Mouse (Mus musculus) heart, embryonic 14.5 days (tissue): Measurements from ENCODE around the gene Gm10160. TPM values are rescaled to one million over a fixed set of nuclear protein-coding genes. Genes with fewer than 3 reads are reported as not detected.
"Not testable (repeated sequence)": the region's sequence is repeated elsewhere in the genome, so short reads cannot be mapped to it uniquely, and the experiment has no call there.

ENCODE experiments used
- ATAC-seq: fragments of 200-750 bp; cut with Nextera tagmentation; 2 replicates; pipeline ENCODE4 v1.8.0; 2017; ENCODE audit warnings: low read depth, moderate TSS enrichment; ENCODE audit not compliant: insufficient number of reproducible peaks, insufficient read depth, low FRiP score
- H3K27ac ChIP-seq, 2 experiments: fragments of 200-500 bp in 1 of 2; fragments of 300-500 bp in 1 of 2; sonication (generic) in 1 of 2; replicated peaks in 1 of 2; 2 replicates each; pipeline ENCODE4 v1.5.1; 2012 to 2014; ENCODE audit warnings: low read depth in 2 of 2, low read length in 2 of 2, control low read depth in 1 of 2, mild to moderate bottlenecking in 1 of 2, mixed read lengths in 1 of 2; ENCODE audit not compliant: control insufficient read depth in 1 of 2, insufficient read depth in 1 of 2
- H3K27me3 ChIP-seq: fragments of 300-500 bp; sonication (generic); 2 replicates; pipeline ENCODE4 v1.6.1; 2014; ENCODE audit warnings: mild to moderate bottlenecking, low read length, control low read depth; ENCODE audit not compliant: control insufficient read depth, insufficient read depth
- H3K36me3 ChIP-seq: fragments of 300-500 bp; sonication (generic); 2 replicates; pipeline ENCODE4 v1.6.1; 2014; ENCODE audit warnings: mild to moderate bottlenecking, control low read depth, low read length, mixed read lengths; ENCODE audit not compliant: control insufficient read depth, insufficient read depth
- H3K4me1 ChIP-seq, 2 experiments: fragments of 200-500 bp in 1 of 2; fragments of 300-500 bp in 1 of 2; sonication (generic) in 1 of 2; 2 replicates each; pipeline ENCODE4 v1.6.1; 2012 to 2014; ENCODE audit warnings: low read length in 2 of 2, control low read depth in 1 of 2, mixed read lengths in 1 of 2; ENCODE audit not compliant: control insufficient read depth in 2 of 2, insufficient read depth in 2 of 2
- H3K4me2 ChIP-seq: fragments of 300-500 bp; sonication (generic); 2 replicates; pipeline ENCODE4 v1.6.1; 2014; ENCODE audit warnings: mild to moderate bottlenecking, low read length
- H3K4me3 ChIP-seq, 2 experiments: fragments of 200-500 bp in 1 of 2; fragments of 300-500 bp in 1 of 2; sonication (generic) in 1 of 2; 2 replicates each; pipeline ENCODE4 v1.5.1; 2012 to 2014; ENCODE audit warnings: low read length in 2 of 2, mild to moderate bottlenecking in 2 of 2, control low read depth in 1 of 2, low read depth in 1 of 2, moderate library complexity in 1 of 2; ENCODE audit not compliant: control insufficient read depth in 1 of 2, insufficient read depth in 1 of 2
- H3K9ac ChIP-seq: fragments of 300-500 bp; sonication (generic); 2 replicates; pipeline ENCODE4 v1.6.1; 2014; ENCODE audit warnings: mild to moderate bottlenecking, low read length
- H3K9me3 ChIP-seq: fragments of 300-500 bp; sonication (generic); 2 replicates; pipeline ENCODE4 v1.6.1; 2016; ENCODE audit warnings: low read length, control low read depth; ENCODE audit not compliant: control insufficient read depth
- WGBS: fragments of 180-500 bp; shearing (Covaris S2); extraction: QIAGEN DNeasy Blood & Tissue Kit; methylation state at CpG from one replicate; pipeline ENCODE4 v1.1.7; 2014; 5-methylcytosine and 5-hydroxymethylcytosine counted together
- polyA plus RNA-seq: library from polyadenylated mRNA; unstranded; fragments of >200 nt; fragmentation: Nextera tagmentation; extraction: Ambion mirVana; gene quantifications from 2 replicates; pipeline ENCODE4 v1.2.1, GENCODE M21; 2014

The Gm10160 gene
- polyA plus RNA-seq, 1 experiment from 2014 or later = not detected

- no peak overlapping the region for H3K4me3 ChIP-seq
- H3K4me1 ChIP-seq = peaks cover 3 to 5% of the 10 kb centered on the region in 2 experiments; a peak in 1 of 4 replicates
- H3K9ac ChIP-seq = no peak overlapping the region
- WGBS = 83% methylated on average over 6 of the region's 6 CpGs
- H3K27me3 ChIP-seq = no peaks in the 10 kb centered on the region
- no peaks in the 10 kb centered on the region for H3K9me3 ChIP-seq
- no peaks in the 10 kb centered on the region for H3K36me3 ChIP-seq
- no peak overlapping the region for H3K4me2 ChIP-seq
- no peak overlapping the region for H3K27ac ChIP-seq
- ATAC-seq = no peak
These were observed 14.2 kb downstream of the Gm10160 start for GRCm38 (mm10) chr7:81841439-81841838.

DNA sequence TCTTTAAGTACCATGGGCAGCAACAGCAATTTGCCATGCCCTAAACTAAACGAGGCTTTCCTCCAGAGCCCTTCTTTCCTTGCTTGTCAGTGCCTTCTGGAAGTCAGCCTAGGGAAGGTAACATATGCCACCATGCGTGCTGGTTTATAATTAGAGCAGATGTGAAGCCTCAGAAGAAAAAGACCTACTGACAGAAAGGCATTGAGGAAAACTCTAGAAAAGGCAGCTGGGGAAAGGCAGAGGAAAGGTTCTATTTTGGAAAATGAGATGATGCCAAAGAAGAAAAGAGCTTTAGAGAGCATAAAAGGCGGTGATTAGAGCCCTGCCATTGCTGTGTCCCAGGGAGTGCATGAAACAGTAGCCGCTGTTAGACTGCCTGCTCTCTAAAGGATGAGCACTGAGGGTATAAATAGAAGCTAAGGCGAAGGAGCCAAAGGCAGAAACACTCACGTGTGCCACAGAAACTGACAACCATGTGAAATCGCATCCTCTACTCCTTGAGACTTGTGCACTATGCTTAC, 14.9 kb downstream of the Gm10160 start:
- ATAC-seq = no peak
- H3K9ac ChIP-seq = no peak overlapping the region
- 25% methylated on average over 7 of the region's 7 CpGs for WGBS
- peaks cover 3 to 5% of the 10 kb centered on the region in 2 experiments; a peak in 1 of 4 replicates for H3K4me1 ChIP-seq
- H3K27ac ChIP-seq = peak overlapping the region; percentile 6 to 41; a peak in 3 of 4 replicates
- H3K36me3 ChIP-seq = no peaks in the 10 kb centered on the region
- 0 out of 2 replicates have a peak overlapping the region, but pooled peaks have one; percentile 1 for H3K4me2 ChIP-seq
- H3K4me3 ChIP-seq = no peak overlapping the region
- no peaks in the 10 kb centered on the region for H3K27me3 ChIP-seq
- no peaks in the 10 kb centered on the region for H3K9me3 ChIP-seq

- ATAC-seq = no peak
- H3K27me3 ChIP-seq = no peaks in the 10 kb centered on the region
- no peaks in the 10 kb centered on the region for H3K36me3 ChIP-seq
- H3K27ac ChIP-seq = no peak overlapping the region
- H3K4me2 ChIP-seq = no peak overlapping the region
- 65% methylated on average over 6 of the region's 6 CpGs for WGBS
- H3K9ac ChIP-seq = no peak overlapping the region
- no peaks in the 10 kb centered on the region for H3K9me3 ChIP-seq
- peaks cover 3 to 5% of the 10 kb centered on the region in 2 experiments; a peak in 1 of 4 replicates for H3K4me1 ChIP-seq
- no peak overlapping the region for H3K4me3 ChIP-seq
These were observed 15.8 kb downstream of the Gm10160 start for GRCm38 (mm10) chr7:81839746-81840145.

DNA sequence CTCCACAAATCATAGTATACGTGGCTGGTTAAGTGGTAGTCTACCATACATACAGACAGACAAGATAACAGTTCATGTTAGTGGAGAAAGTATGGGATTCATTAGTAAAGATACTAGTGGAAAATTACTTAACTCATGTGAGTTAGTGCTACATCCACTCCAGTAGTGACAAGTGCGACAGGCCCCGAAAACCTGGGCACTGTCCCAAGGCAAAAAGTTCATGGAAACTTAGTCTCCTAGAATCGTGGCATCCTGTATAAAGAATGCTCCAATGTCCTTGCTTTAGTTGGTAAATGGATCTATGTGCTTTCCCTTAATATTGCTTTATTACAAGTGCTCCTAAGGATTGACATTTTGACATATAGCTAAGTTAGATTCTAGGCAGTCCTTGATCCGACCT, 17.8 kb downstream of the Gm10160 start:
- H3K9ac ChIP-seq, H3K4me1 ChIP-seq, H3K4me2 ChIP-seq, H3K36me3 ChIP-seq, H3K4me3 ChIP-seq, H3K27me3 ChIP-seq, H3K9me3 ChIP-seq, ATAC-seq, H3K27ac ChIP-seq: not testable (repeated sequence)
- WGBS = 74% methylated on average over 5 of the region's 5 CpGs

DNA sequence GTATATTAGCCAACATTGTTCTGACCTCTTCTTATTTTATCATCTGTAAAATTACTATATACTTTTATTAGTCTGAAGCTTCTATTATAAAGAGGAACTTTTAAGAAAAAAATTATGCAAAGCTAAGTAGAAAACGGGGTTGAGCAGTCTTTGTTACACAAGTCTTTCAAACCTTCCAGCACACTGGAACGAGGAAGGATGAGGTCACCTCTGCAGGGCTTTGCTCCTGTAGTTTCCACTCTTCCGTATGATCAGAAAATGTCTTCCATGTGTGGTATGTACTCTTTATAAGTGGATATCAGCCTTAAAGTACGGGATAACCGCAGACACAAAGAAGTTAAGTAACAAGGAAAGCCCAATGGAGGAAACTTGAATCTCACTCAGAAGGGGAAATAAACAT, 20.2 kb downstream of the Gm10160 start:
- H3K9me3 ChIP-seq = no peaks in the 10 kb centered on the region

DNA sequence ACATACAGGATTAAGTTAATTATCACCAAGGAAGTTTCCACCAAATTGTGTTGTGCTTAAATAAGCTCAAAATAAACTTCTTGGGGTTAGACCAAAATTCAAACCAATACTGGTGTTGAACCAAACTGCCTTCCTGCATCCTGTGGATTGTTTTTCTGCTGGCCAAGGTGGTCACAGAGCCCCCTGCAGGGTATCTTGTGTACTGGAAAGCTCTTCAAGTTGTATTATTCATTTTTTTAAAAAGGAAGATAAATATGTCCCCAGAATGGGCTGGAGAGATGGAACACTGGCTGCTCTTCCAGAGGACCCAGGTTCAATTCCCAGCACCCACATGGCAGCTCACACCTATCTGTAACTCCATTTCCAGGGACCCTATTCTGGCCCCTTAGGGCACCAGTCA, 20.7 kb downstream of the Gm10160 start:
- no peak overlapping the region for H3K4me3 ChIP-seq
- no peak overlapping the region for H3K4me2 ChIP-seq
- no peak for ATAC-seq

More for the DNA sequence above, 20.2 kb downstream of the Gm10160 start:
- no peak for ATAC-seq
- H3K4me2 ChIP-seq = no peak overlapping the region
- no peaks in the 10 kb centered on the region for H3K27me3 ChIP-seq
- WGBS = 85% methylated on average over 5 of the region's 5 CpGs
- H3K4me3 ChIP-seq = no peak overlapping the region
- no peaks in the 10 kb centered on the region for H3K36me3 ChIP-seq
- no peaks in the 10 kb centered on the region for H3K4me1 ChIP-seq
- H3K9ac ChIP-seq = no peak overlapping the region
- no peak overlapping the region for H3K27ac ChIP-seq

GRCm38 (mm10) chr7:81829379-81829894, 26.2 kb downstream of the Gm10160 start, which contains the start of gene Btbd1:
TSS of gene Btbd1 (minus strand) at chr7:81829431.
- peak within 1 kb of the TSS; percentile 80 to 85 for H3K4me3 ChIP-seq
- H3K36me3 ChIP-seq = no peaks in the 10 kb centered on the region
- WGBS = under 1% methylated on average over 58 of the region's 58 CpGs
- peak; percentile 89 for ATAC-seq
- peak within 1 kb of the TSS; percentile 97 to 98 for H3K27ac ChIP-seq
- H3K4me2 ChIP-seq = peak within 1 kb of the TSS; percentile 94
- no peaks in the 10 kb centered on the region for H3K9me3 ChIP-seq
- no peaks in the 10 kb centered on the region for H3K27me3 ChIP-seq
- peak within 1 kb of the TSS; percentile 95 for H3K9ac ChIP-seq
- H3K4me1 ChIP-seq = peaks cover 8 to 38% of the 10 kb centered on the region in 2 experiments

More for the DNA sequence above, 20.7 kb downstream of the Gm10160 start:
- Histone ChIP-seq H3K36me3 (no peaks in the 10 kb centered on the region), H3K9me3 (no peaks in the 10 kb centered on the region), H3K4me1 (peaks cover 2 to 3% of the 10 kb centered on the region in 2 experiments), H3K9ac (no peak overlapping the region), H3K27me3 (no peaks in the 10 kb centered on the region), H3K27ac (no peak overlapping the region)
